Mouse (Mus musculus): Measurements from ENCODE around the gene Mrps18a. TPM values are rescaled to one million over a fixed set of nuclear protein-coding genes. Genes with fewer than 3 reads are reported as not detected.

The Mrps18a gene
- 92.4 and 99.6 TPM in 2 replicates for polyA plus RNA-seq (2015; fragmentation: Nextera tagmentation; extraction: Ambion mirVana)

DNA sequence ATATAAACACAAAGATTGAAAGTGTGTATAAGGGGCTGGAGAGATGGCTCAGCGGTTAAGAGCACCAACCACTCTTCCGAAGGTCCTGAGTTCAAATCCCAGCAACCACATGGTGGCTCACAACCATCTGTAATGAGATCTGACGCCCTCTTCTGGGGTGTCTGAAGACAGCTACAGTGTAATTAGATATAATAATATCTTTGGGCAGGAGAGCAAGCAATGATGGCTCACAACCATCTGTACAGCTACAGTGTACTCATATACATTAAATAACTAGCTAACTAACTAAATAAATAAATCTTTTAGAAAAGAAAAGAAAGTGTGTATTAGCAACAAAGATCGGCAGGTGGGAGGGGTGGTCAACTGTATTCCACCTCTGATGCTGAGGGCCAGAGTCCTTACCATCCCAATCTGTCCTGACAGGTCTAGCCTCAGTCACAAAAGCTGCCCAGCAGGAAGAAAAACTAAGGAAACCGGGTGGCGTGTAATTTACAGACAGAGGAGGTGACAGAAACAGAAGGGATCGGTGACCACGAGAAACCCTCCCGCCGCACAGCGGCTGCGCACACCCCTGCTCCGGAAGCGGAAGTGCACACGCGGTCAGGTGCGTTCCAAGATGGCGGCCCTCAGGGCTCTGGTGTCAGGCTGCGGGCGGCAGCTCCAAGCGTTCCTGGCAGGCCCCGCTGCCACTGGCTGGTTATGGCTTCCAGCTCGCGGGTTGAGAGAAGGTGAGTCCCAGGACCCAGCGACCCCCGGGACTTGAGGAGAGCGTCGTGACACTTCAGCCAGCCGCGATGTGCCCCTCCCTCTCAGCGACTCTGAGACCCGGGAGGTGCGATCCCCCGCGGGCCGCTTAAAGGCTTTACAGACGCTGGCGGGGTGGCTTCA lies at the start of gene Mrps18a:
Gene Mrps18a (plus strand): TSS at position 585 of the 888 bp plus-strand sequence.
- peak; percentile 90 for ATAC-seq (ENCODE audit: low read depth)
- peaks cover 23% of the 10 kb centered on the region for H3K27me3 ChIP-seq
- H3K9me3 ChIP-seq (replicated peaks) = no peaks in the 10 kb centered on the region
- WGBS (ENCODE audit: insufficient replicate concordance) = 4% methylated on average over 38 of the region's 38 CpGs
- H3K4me3 ChIP-seq (replicated peaks) = peak within 1 kb of the TSS; percentile 91
- peaks cover 20% of the 10 kb centered on the region for H3K4me1 ChIP-seq (replicated peaks)
- peak; percentile 69 for DNase-seq
- H3K9ac ChIP-seq = peak within 1 kb of the TSS; percentile 82
- H3K27ac ChIP-seq = peak within 1 kb of the TSS; percentile 66
- H3K4me2 ChIP-seq = peak within 1 kb of the TSS; percentile 89
- peaks cover 9% of the 10 kb centered on the region; the same call in 1 of the 2 replicates for H3K36me3 ChIP-seq

DNA sequence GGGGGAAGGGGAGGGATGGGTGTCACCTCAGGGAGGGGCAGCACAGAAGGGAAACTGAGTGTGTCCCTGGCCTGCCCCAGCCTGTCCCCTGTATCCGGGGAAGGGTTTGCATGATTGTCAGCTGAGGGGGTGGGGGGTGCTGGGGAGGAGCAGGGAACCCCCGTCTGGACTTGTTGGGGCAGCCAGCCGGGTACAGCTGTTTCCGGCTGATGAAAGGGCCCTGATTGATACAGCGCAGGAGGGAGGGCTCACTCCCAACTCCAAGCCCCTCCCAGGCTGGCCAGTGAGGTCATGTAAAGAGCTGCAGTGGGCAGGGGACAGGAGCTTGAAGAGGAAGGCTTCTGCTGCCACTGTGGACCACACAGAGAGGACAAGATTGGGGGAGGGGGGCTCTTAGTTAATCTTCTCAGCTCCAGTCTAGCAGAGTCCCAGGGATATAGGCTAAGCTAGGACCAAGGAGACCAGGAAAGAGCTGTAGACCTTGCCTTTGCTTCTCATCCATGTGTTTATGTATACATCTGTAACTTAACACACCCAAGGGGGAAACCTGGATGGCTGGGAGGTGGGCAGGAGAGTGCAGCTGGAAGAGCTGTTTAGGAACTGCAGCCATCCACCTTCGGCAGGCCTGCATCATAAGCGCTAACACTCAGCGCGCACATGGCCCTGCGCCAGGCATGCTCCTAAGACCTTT lies 47.4 kb upstream of the Mrps18a start:
- Histone ChIP-seq H3K27me3 (0 out of 2 replicates have a peak, but pooled peaks cover 3% of the 10 kb centered on the region), H3K9ac (no peak overlapping the region), H3K4me1 (replicated peaks) (peaks cover 13% of the 10 kb centered on the region), H3K4me2 (no peak overlapping the region), H3K36me3 (no peaks in the 10 kb centered on the region), H3K4me3 (replicated peaks) (no peak overlapping the region), H3K27ac (no peak overlapping the region), H3K9me3 (replicated peaks) (no peaks in the 10 kb centered on the region)
- DNase-seq (no peak), ATAC-seq (ENCODE audit: low read depth) (peak; percentile 68)
- WGBS (ENCODE audit: insufficient replicate concordance) = 32% methylated on average over 10 of the region's 10 CpGs

DNA sequence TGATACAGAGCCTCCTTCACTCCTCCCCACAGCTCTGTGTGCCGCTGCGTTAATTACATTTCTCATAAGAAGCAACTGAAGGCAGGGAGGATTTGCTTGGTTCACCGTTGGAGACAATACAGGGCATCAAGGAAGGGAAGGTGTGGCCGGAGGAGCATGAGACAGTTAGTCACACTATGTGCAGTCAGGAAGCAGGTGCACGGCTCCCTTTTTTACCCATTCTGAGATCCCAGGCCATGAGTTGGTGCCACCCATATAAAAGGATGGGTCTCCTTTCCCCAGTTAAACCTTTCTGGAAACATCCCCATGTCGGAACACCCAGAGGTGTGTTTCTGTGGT lies 46.8 kb upstream of the Mrps18a start:
- Histone ChIP-seq H3K9me3 (replicated peaks) (no peaks in the 10 kb centered on the region), H3K4me3 (replicated peaks) (no peak overlapping the region), H3K4me2 (no peak overlapping the region), H3K9ac (no peak overlapping the region), H3K36me3 (no peaks in the 10 kb centered on the region), H3K4me1 (replicated peaks) (peaks cover 13% of the 10 kb centered on the region), H3K27ac (no peak overlapping the region), H3K27me3 (0 out of 2 replicates have a peak, but pooled peaks cover 3% of the 10 kb centered on the region)
- 47% methylated on average over 6 of the region's 6 CpGs for WGBS (ENCODE audit: insufficient replicate concordance)
- DNase-seq = no peak
- ATAC-seq (ENCODE audit: low read depth) = no peak

DNA sequence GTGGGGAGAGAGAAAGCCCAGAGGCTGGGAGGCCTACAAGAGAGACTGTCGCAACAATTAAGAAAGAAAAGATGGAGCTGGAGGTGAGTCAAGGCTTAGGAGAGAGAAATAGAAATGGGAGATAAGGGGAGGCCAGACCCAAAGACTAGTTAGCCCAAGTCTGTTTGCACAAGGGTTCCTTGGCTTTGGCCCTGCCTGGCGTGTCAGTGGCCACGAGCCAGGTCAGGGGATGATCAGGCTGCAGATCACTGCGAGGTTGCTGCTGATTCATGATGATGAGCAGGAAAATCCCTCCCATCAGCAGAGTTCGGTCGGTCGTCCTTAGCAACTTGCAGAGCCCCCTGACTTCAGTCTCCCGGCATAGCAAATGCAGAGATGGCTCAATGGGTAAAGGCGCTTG lies 40.7 kb upstream of the Mrps18a start:
- 62% methylated on average over 9 of the region's 9 CpGs for WGBS (ENCODE audit: insufficient replicate concordance)
- H3K36me3 ChIP-seq = no peaks in the 10 kb centered on the region
- H3K4me3 ChIP-seq (replicated peaks) = no peak overlapping the region
- no peak overlapping the region for H3K9ac ChIP-seq
- H3K9me3 ChIP-seq (replicated peaks) = no peaks in the 10 kb centered on the region
- no peak overlapping the region for H3K27ac ChIP-seq
- no peak for DNase-seq
- H3K4me2 ChIP-seq = no peak overlapping the region
- peaks cover 19% of the 10 kb centered on the region for H3K4me1 ChIP-seq (replicated peaks)
- ATAC-seq (ENCODE audit: low read depth) = no peak
- no peaks in the 10 kb centered on the region for H3K27me3 ChIP-seq

DNA sequence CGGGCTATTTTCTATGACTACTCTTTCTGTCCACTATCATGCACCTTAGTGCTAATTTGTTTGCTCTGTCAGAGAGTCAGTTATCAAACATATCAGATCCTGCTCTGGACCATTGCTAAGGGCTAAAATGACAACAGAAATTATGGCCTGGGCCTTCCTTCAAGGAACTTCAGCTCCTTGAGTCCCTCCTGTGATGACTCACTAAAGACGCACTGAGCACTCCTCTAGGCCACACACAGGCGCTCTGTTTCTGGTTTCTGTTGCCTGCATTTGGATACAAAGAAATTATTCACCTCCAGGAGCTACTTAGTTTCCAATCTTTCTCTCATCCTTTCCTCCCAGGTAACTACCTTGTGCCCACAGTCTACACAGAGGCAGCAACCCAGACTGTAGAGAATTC lies 39.3 kb upstream of the Mrps18a start:
- Histone ChIP-seq H3K36me3 (no peaks in the 10 kb centered on the region), H3K4me2 (no peak overlapping the region), H3K27ac (no peak overlapping the region), H3K4me1 (replicated peaks) (peaks cover 23% of the 10 kb centered on the region), H3K9ac (no peak overlapping the region), H3K27me3 (no peaks in the 10 kb centered on the region), H3K4me3 (replicated peaks) (no peak overlapping the region), H3K9me3 (replicated peaks) (no peaks in the 10 kb centered on the region)
- no peak for DNase-seq
- no peak for ATAC-seq (ENCODE audit: low read depth)
- 67% methylated on average over 3 of the region's 3 CpGs for WGBS (ENCODE audit: insufficient replicate concordance)

DNA sequence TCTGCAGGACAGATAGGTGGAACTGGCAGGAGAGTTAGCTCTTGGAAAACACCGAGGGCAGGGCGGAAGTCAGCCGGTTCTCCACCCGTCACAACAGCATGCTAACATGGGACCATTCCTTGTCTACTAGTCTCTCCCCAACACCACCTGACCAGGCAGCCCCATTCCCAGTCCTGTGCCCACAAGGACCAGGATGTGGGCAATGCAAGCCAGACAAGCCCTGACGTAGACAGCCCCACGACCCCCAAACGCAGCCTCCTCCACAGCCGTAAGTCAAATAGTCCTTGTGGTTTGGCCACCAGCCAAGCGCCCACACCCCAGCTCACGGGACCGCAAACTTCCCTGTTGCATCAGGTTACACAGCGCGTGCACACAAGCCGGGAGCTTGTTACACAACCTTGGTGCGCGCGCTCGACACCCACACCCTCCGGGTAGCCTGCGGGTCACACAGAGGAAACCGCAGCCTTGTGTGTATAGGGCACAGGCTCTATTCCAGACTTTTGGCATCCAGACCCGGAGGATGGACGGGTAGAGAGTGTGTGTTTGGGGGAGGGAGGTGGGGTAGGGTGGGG lies 37.0 kb upstream of the Mrps18a start:
- peak overlapping the region; percentile 28 for H3K4me3 ChIP-seq (replicated peaks)
- WGBS (ENCODE audit: insufficient replicate concordance) = 5% methylated on average over 23 of the region's 23 CpGs
- H3K27me3 ChIP-seq = no peaks in the 10 kb centered on the region
- peaks cover 23% of the 10 kb centered on the region for H3K4me1 ChIP-seq (replicated peaks)
- H3K9ac ChIP-seq = peak overlapping the region; percentile 41
- DNase-seq (peak; percentile 46), ATAC-seq (ENCODE audit: low read depth) (peak; percentile 79)
- H3K27ac ChIP-seq = no peak overlapping the region; the same call in 1 of the 2 replicates
- H3K4me2 ChIP-seq = peak overlapping the region; percentile 55
- H3K36me3 ChIP-seq = no peaks in the 10 kb centered on the region
- no peaks in the 10 kb centered on the region for H3K9me3 ChIP-seq (replicated peaks)

DNA sequence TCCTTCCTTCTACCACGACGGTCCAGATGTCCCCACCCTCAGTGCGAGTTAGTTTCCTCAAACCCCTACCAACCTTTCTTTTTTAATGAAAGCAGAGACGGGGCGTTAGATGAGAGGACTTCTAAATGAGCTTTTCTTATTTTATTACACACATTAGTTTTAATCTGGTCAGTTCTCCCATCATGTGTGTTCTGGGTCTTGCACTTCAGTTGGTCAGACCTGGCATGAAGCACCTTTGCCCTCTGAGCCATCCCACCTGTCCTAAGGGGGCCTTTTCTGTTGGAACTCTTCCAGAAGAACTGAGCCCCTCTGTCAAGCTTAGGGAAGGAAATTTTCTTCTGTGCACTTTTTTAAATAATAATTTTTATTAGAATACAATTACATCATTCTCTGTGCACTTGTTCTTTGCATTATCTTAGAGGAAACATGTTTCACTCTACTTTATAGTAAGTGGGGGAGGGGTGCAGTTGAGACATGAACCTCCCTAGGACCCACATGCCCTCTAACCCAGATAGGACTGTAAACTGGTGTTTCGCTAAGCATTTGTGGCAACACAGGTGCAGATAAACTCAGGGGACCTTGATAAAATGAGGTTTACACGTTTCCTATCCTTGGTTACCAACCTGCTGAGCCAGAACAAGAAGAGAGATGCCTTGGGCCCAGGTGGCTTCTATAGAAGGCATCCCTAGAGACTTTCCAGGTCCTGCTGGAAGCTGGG lies 36.2 kb upstream of the Mrps18a start:
- DNase-seq (no peak), ATAC-seq (ENCODE audit: low read depth) (no peak)
- peaks cover 23% of the 10 kb centered on the region for H3K4me1 ChIP-seq (replicated peaks)
- no peaks in the 10 kb centered on the region for H3K9me3 ChIP-seq (replicated peaks)
- peak overlapping the region; percentile 41; the same call in 1 of the 2 replicates for H3K9ac ChIP-seq
- peak overlapping the region; percentile 55 for H3K4me2 ChIP-seq
- H3K36me3 ChIP-seq = no peaks in the 10 kb centered on the region
- H3K27me3 ChIP-seq = no peaks in the 10 kb centered on the region
- 11% methylated on average over 7 of the region's 7 CpGs for WGBS (ENCODE audit: insufficient replicate concordance)
- peak overlapping the region; percentile 28; the same call in 1 of the 2 replicates for H3K4me3 ChIP-seq (replicated peaks)
- no peak overlapping the region for H3K27ac ChIP-seq

DNA sequence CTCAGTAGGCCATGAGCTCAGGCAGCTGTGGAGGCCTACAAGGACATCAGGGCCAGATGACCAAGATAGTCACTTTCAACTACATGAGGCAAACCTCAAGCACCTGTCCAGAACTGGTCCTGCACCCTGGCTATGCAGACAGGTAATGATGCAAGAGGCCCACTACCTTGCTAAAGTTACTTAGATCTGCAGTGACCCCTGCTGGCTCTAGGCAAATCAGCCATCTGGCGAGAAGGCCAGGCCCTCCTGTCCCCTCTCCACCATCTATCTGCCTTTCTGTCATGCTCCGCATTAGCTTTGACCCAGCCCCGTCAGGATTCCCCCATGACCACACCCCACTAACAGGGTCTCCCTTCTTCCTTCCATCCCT lies 35.7 kb upstream of the Mrps18a start:
- Histone ChIP-seq H3K27ac (no peak overlapping the region), H3K4me2 (no peak overlapping the region), H3K4me3 (replicated peaks) (no peak overlapping the region), H3K4me1 (replicated peaks) (peaks cover 23% of the 10 kb centered on the region), H3K9ac (no peak overlapping the region), H3K9me3 (replicated peaks) (no peaks in the 10 kb centered on the region), H3K36me3 (no peaks in the 10 kb centered on the region), H3K27me3 (no peaks in the 10 kb centered on the region)
- 29% methylated on average over 3 of the region's 3 CpGs for WGBS (ENCODE audit: insufficient replicate concordance)
- ATAC-seq (ENCODE audit: low read depth) (0 out of 2 replicates have a peak, but pooled peaks have one; percentile 29), DNase-seq (peak; percentile 32)

DNA sequence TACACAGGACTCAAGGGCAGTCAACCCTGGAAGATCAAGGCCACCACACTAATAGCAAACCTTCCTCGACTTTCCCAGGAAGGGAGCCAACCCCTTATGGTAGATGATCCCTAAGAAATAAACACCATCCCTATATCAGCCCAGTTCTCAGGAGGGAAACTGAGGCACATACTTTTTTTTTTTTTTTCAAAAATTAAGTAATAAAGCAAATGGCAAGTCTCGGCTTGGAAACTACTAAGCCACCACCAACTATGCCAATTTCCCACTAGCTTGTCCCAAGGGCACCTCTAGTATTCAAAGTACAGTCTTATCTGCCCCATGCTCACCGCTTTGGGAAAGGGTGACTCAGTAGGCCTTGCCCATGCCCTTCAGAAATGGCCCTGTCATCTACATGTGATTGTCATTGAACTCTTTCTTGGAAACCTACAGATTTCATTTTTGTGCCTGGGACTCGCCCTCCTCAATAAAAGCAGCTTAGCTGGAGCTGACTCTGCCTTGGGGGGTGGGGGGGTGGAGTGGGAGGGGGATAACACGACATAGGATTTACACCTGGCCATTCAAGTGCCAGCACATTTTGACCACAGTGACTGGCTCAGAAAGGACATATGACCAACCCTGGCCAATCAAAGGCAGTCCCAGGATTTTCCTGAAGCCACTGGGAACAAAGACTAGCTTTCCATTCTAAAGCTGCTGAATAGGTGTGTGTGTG lies 35.1 kb upstream of the Mrps18a start:
- DNase-seq (no peak), ATAC-seq (ENCODE audit: low read depth) (no peak)
- no peaks in the 10 kb centered on the region for H3K27me3 ChIP-seq
- WGBS (ENCODE audit: insufficient replicate concordance) = 53% methylated on average over 5 of the region's 5 CpGs
- no peaks in the 10 kb centered on the region for H3K9me3 ChIP-seq (replicated peaks)
- H3K4me2 ChIP-seq = no peak overlapping the region
- H3K36me3 ChIP-seq = no peaks in the 10 kb centered on the region
- peaks cover 23% of the 10 kb centered on the region for H3K4me1 ChIP-seq (replicated peaks)
- no peak overlapping the region for H3K4me3 ChIP-seq (replicated peaks)
- no peak overlapping the region for H3K9ac ChIP-seq
- no peak overlapping the region for H3K27ac ChIP-seq

DNA sequence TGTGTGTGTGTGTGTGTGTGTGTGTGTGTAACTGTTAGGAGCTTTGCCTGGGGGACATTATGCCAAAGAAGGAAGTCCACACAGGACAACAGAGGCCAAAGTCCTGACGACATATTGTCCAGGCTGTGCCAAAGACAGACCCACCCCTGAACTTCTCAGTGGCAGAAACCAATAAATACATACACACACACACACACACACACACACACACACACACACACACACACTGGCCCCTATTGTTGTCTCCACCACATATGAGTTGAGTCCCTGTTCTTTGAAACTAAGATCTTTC lies 34.6 kb upstream of the Mrps18a start:
- H3K36me3 ChIP-seq = no peaks in the 10 kb centered on the region
- no peaks in the 10 kb centered on the region for H3K27me3 ChIP-seq
- no peak for DNase-seq
- no peak overlapping the region for H3K4me3 ChIP-seq (replicated peaks)
- no peak overlapping the region for H3K9ac ChIP-seq
- ATAC-seq (ENCODE audit: low read depth) = no peak
- H3K27ac ChIP-seq = no peak overlapping the region
- peaks cover 23% of the 10 kb centered on the region for H3K4me1 ChIP-seq (replicated peaks)
- WGBS (ENCODE audit: insufficient replicate concordance) = no CpG with 5 or more reads among the region's 1 CpGs
- H3K4me2 ChIP-seq = no peak overlapping the region
- H3K9me3 ChIP-seq (replicated peaks) = no peaks in the 10 kb centered on the region

All from liver, embryonic 13.5 days (tissue).